Mouse (Mus musculus) heart, embryonic 12.5 days (tissue): ENCODE data around the gene Trpm5. TPM values are rescaled to one million over a fixed set of nuclear protein-coding genes. Genes with fewer than 3 reads are reported as not detected.
A peak's percentile ranks its signal among the peaks of the same experiment; 100 is the strongest.

Experiments used
- ATAC-seq: fragments of 200-750 bp; cut with Nextera tagmentation; 2 replicates; pipeline ENCODE4 v1.8.0; 2017; ENCODE audit warnings: moderate TSS enrichment, moderate library complexity; ENCODE audit not compliant: insufficient number of reproducible peaks, low FRiP score
- H3K27ac ChIP-seq: fragments of 300-500 bp; sonication (generic); 2 replicates; pipeline ENCODE4 v1.5.1; 2016; ENCODE audit warnings: mild to moderate bottlenecking, moderate library complexity; ENCODE audit not compliant: poor library complexity, severe bottlenecking
- H3K27me3 ChIP-seq: fragments of 300-500 bp; sonication (generic); replicated peaks from 2 replicates; pipeline ENCODE4 v1.6.1; 2016; ENCODE audit warnings: mild to moderate bottlenecking, moderate library complexity
- H3K36me3 ChIP-seq: fragments of 300-500 bp; sonication (generic); 2 replicates; pipeline ENCODE4 v1.6.1; 2016; ENCODE audit warnings: mild to moderate bottlenecking, moderate library complexity
- H3K4me1 ChIP-seq: fragments of 300-500 bp; sonication (generic); replicated peaks from 2 replicates; pipeline ENCODE4 v1.6.1; 2016; ENCODE audit warnings: mild to moderate bottlenecking
- H3K4me2 ChIP-seq: fragments of 300-500 bp; sonication (generic); 2 replicates; pipeline ENCODE4 v1.6.1; 2016; ENCODE audit warnings: mild to moderate bottlenecking, moderate library complexity
- H3K4me3 ChIP-seq: fragments of 300-500 bp; sonication (generic); 2 replicates; pipeline ENCODE4 v1.5.1; 2016; ENCODE audit warnings: mild to moderate bottlenecking
- H3K9ac ChIP-seq: fragments of 300-500 bp; sonication (generic); 2 replicates; pipeline ENCODE4 v1.6.1; 2016; ENCODE audit warnings: mild to moderate bottlenecking, moderate library complexity
- H3K9me3 ChIP-seq: fragments of 300-500 bp; sonication (generic); replicated peaks from 2 replicates; pipeline ENCODE4 v1.6.1; 2016; ENCODE audit warnings: mild to moderate bottlenecking, moderate library complexity
- WGBS: fragments of 180-500 bp; shearing (Covaris S2); methylation state at CpG from one replicate; pipeline ENCODE4 v1.1.7; 2016; 5-methylcytosine and 5-hydroxymethylcytosine counted together
- polyA plus RNA-seq: library from polyadenylated mRNA; unstranded; fragments of >200 nt; fragmentation: Nextera tagmentation; extraction: Ambion mirVana; gene quantifications from 2 replicates; pipeline ENCODE4 v1.2.1, GENCODE M21; 2016

Gene Trpm5
- polyA plus RNA-seq, 1 experiment from 2014 or later = 3.8 TPM

DNA sequence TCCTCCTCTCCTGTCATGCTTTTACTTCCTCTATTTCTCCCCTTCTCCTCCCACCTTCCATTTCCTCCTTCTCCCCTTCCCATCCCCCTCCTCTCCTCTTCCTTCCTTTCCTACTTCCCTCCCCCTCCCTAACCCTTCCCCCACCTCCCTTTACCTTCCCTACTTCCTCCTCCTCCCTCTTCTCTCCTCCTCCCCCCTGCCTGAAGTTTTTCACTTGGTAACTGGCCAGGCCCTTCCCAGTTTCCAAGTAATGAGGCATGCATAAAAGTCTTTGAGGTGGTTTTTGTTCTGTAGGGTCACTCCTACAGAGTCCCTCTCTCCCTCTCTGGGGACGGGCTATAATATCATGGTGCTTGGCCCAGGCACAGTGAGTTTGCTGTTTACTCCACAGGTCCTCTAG lies 25.0 kb upstream of the Trpm5 start:
- H3K4me3 ChIP-seq = no peak overlapping the region
- peaks cover 63% of the 10 kb centered on the region for H3K4me1 ChIP-seq
- no peaks in the 10 kb centered on the region for H3K27me3 ChIP-seq
- H3K36me3 ChIP-seq = no peaks in the 10 kb centered on the region
- no peak overlapping the region for H3K4me2 ChIP-seq
- H3K9ac ChIP-seq = no peak overlapping the region
- 31% methylated on average over 1 of the region's 1 CpGs for WGBS
- ATAC-seq = no peak
- no peaks in the 10 kb centered on the region for H3K9me3 ChIP-seq
- peak overlapping the region; percentile 72 for H3K27ac ChIP-seq

DNA sequence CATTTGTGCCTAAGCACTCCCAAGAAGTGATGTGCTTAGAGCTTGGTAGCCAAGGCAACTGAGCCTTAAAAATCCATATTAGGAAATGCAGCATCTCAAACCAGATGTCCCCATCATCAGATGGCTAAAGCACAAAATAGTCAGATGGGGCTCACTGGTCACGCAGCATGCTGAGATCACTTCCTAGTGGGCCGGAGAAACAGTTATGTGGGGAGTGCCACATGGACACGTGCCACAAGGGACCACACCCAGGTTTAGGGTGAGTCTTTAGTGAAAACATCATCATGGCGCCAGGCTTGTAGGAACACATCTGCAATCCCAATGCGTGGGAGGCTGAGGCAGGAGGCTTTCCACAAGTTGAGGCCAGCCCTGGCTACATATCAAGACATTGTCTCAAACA lies 22.1 kb upstream of the Trpm5 start:
- WGBS = 85% methylated on average over 5 of the region's 5 CpGs
- Histone ChIP-seq H3K4me3 (no peak overlapping the region), H3K4me1 (peaks cover 56% of the 10 kb centered on the region), H3K27ac (no peak overlapping the region), H3K27me3 (no peaks in the 10 kb centered on the region), H3K36me3 (no peaks in the 10 kb centered on the region), H3K9ac (no peak overlapping the region), H3K4me2 (no peak overlapping the region), H3K9me3 (no peaks in the 10 kb centered on the region)
- ATAC-seq = no peak

DNA sequence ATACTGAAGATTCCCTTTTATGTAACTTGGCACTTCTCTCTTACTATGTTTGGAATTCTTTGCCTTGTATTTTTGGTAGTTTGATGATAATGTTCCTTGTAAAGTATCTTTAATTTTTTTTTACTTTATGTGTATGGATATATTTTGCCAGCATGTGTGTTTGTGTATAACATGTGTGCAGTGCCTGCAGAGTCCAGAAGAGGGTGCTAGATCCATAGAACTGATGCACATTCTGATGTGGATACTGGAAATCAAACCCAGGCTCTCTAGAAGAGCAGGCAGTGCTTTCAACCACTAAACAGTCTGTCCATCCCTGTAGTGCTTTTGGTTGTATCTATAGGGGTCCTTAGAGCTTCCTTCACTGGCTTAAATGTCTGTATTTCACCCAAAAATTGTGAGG lies 20.3 kb upstream of the Trpm5 start:
- H3K4me1 ChIP-seq = peaks cover 56% of the 10 kb centered on the region
- no peak overlapping the region for H3K4me3 ChIP-seq
- no peaks in the 10 kb centered on the region for H3K9me3 ChIP-seq
- H3K4me2 ChIP-seq = no peak overlapping the region
- H3K9ac ChIP-seq = no peak overlapping the region
- no peaks in the 10 kb centered on the region for H3K36me3 ChIP-seq
- no peaks in the 10 kb centered on the region for H3K27me3 ChIP-seq
- ATAC-seq = no peak
- H3K27ac ChIP-seq = no peak overlapping the region

DNA sequence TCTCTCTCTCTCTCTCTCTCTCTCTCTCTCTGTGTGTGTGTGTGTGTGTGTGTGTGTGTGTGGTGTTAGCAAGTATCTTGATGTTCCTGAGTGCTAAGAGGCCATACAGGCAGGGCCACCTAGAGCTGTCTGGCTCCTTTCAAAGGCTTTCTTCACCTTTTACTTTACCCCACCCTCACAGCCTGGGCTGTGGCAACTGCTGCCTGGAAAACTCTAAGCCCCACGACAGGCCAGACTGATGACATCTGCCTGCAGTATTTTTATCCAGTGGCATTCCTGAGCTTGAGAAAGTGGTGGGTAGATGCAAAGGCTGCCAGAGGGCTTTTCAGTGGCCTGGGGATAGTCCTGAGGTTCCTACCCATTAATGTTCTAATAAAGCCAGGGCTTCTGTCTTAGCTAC lies 18.0 kb upstream of the Trpm5 start:
- H3K27ac ChIP-seq = peak overlapping the region; percentile 95
- ATAC-seq = peak; percentile 63
- H3K27me3 ChIP-seq = peaks cover 11% of the 10 kb centered on the region
- H3K36me3 ChIP-seq = no peaks in the 10 kb centered on the region
- 20% methylated on average over 1 of the region's 1 CpGs for WGBS
- H3K4me3 ChIP-seq = no peak overlapping the region
- H3K9me3 ChIP-seq = no peaks in the 10 kb centered on the region
- H3K9ac ChIP-seq = no peak overlapping the region
- H3K4me1 ChIP-seq = peaks cover 60% of the 10 kb centered on the region
- peak overlapping the region; percentile 20 for H3K4me2 ChIP-seq

DNA sequence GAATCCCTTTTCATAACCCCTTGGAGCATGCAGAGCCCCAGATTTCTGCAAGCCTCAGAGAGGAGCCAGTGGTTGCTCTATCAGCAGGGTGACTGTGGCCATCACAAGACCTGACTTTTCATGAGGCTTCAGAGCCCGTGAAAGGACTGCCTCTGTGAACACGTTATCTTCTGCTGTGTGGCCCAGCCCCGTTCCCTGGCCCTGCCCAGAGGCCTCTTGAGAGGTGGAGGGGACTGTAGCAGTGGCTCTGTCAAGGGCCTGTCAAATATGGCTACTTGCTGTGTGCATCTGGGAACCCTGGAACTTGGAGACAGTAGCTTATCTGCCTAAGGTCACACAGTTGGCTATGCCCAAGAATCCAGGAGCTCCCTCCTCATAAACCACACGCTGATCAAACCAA lies 17.3 kb upstream of the Trpm5 start:
- peaks cover 67% of the 10 kb centered on the region for H3K4me1 ChIP-seq
- 0 out of 2 replicates have a peak, but pooled peaks have one; percentile 53 for ATAC-seq
- no peak overlapping the region for H3K4me3 ChIP-seq
- no peak overlapping the region for H3K9ac ChIP-seq
- H3K36me3 ChIP-seq = no peaks in the 10 kb centered on the region
- H3K27ac ChIP-seq = peak overlapping the region; percentile 95
- WGBS = 26% methylated on average over 4 of the region's 4 CpGs
- H3K27me3 ChIP-seq = peaks cover 17% of the 10 kb centered on the region
- H3K9me3 ChIP-seq = no peaks in the 10 kb centered on the region
- H3K4me2 ChIP-seq = peak overlapping the region; percentile 20

DNA sequence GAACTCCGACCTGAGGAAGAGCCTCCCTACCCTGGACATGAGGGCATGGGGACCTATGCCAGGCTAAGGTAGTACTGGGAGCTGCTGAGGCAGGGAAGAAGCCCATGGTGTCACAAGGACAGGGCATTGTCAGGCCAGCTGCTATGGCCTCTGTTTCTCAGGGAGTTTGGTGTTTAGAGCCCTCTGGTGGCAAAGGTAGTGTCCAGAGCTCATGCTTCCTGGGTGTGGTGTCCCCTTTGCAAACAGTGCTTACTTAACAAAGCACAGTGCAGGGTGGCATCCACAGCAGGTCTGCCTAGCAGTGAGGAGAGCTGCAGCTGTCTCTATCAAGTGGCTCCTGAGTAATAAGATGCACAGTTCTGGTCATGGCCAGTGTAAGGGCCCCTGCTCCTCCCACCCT lies 16.4 kb upstream of the Trpm5 start:
- H3K27me3 ChIP-seq = peaks cover 26% of the 10 kb centered on the region
- H3K27ac ChIP-seq = peak overlapping the region; percentile 95
- 0 out of 2 replicates have a peak overlapping the region, but pooled peaks have one; percentile 0 for H3K9ac ChIP-seq
- ATAC-seq = no peak
- no peak overlapping the region for H3K4me3 ChIP-seq
- H3K4me2 ChIP-seq = peak overlapping the region; percentile 20
- 52% methylated on average over 1 of the region's 1 CpGs for WGBS
- H3K9me3 ChIP-seq = no peaks in the 10 kb centered on the region
- no peaks in the 10 kb centered on the region for H3K36me3 ChIP-seq
- peaks cover 74% of the 10 kb centered on the region for H3K4me1 ChIP-seq

DNA sequence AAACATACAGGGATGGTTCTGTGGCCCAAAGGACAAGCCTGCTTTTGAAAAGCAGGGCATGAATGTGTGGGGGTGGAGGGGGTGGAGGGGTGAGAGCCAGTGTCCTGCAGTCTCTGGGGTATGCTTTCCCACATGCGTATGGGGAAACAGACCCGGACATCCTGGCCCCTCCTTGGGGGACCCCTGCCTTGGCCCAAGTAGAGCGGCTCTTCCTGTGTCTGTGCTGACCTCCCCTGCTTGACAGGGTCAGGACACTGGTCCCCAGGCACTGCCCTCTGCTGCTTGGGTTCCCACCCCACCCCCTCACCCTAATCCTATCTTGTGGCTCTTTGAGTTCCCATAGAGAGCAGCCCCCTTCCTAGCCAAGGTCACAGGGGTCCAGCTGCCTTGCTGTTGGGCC lies 15.3 kb upstream of the Trpm5 start:
- whole genome bisulfite sequencing = 54% methylated on average over 3 of the region's 3 CpGs
- Histone ChIP-seq H3K4me3 (no peak overlapping the region), H3K27me3 (peaks cover 37% of the 10 kb centered on the region), H3K9ac (peak overlapping the region; percentile 57; the same call in 1 of the 2 replicates), H3K9me3 (no peaks in the 10 kb centered on the region), H3K4me2 (peak overlapping the region; percentile 94), H3K27ac (peak overlapping the region; percentile 95), H3K4me1 (peaks cover 74% of the 10 kb centered on the region), H3K36me3 (no peaks in the 10 kb centered on the region)
- ATAC-seq = no peak

DNA sequence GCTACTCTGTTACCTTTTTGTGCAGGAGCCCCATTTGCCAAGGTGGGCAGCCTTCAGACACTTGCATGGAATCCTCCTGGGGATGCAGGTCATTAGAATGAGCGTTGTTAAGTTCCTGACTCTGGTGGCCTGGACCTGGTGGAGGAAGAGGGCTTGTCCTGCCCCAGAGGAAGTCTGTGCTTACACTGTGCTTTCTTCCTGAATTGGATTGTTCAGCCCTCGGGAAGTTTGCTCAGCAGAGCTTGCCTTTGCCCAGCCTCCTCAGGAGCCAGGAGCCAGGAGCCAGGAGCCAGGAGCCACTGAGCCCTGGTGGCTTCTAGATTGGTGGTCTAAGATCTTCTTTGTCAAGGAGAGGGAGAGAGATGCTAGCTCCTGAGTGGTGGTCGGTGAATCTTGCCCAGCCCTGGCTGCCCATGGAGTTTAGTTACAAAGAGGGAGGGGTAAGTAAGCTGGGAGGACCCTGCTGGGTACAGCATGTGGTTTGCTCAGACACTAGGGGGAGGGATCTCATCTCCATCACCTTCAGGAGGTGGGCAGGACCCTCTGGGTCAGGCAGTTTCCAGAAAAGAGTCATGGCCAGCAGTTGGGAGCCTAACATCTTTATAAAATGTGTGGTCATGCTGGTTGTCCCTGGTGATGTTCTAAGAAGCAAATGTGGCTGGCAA lies 14.7 kb upstream of the Trpm5 start:
- Histone ChIP-seq H3K36me3 (no peaks in the 10 kb centered on the region), H3K27ac (peak overlapping the region; percentile 48), H3K9me3 (no peaks in the 10 kb centered on the region), H3K4me3 (peak overlapping the region; percentile 8; the same call in 1 of the 2 replicates), H3K9ac (peak overlapping the region; percentile 80), H3K4me2 (peak overlapping the region; percentile 94), H3K27me3 (peaks cover 42% of the 10 kb centered on the region), H3K4me1 (peaks cover 74% of the 10 kb centered on the region)
- no peak for ATAC-seq
- WGBS = 18% methylated on average over 3 of the region's 3 CpGs

DNA sequence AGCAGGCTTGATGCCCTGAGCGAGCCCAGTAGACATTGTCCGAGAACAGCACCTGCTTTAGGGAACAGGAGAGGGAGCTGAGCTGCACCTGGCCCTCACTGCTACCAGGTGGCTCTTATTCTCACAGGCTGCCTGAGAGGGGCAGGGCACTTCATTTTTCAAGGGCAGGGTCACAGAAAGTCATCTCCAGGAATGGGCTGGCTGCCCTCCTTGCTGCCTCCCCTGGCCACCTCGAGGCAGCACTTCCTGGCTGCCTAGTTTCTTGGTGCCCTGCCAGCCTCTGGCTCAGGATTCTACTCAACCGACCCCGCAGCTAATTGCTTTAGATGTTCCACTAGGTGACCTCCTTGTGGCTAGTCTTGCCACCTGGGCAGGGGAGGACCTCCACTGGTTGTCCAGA lies 13.8 kb upstream of the Trpm5 start:
- Histone ChIP-seq H3K27me3 (peaks cover 42% of the 10 kb centered on the region), H3K36me3 (no peaks in the 10 kb centered on the region), H3K4me2 (peak overlapping the region; percentile 94), H3K4me3 (peak overlapping the region; percentile 62), H3K9me3 (no peaks in the 10 kb centered on the region), H3K27ac (peak overlapping the region; percentile 48), H3K9ac (peak overlapping the region; percentile 80), H3K4me1 (peaks cover 70% of the 10 kb centered on the region)
- WGBS = 40% methylated on average over 5 of the region's 5 CpGs
- no peak for ATAC-seq

DNA sequence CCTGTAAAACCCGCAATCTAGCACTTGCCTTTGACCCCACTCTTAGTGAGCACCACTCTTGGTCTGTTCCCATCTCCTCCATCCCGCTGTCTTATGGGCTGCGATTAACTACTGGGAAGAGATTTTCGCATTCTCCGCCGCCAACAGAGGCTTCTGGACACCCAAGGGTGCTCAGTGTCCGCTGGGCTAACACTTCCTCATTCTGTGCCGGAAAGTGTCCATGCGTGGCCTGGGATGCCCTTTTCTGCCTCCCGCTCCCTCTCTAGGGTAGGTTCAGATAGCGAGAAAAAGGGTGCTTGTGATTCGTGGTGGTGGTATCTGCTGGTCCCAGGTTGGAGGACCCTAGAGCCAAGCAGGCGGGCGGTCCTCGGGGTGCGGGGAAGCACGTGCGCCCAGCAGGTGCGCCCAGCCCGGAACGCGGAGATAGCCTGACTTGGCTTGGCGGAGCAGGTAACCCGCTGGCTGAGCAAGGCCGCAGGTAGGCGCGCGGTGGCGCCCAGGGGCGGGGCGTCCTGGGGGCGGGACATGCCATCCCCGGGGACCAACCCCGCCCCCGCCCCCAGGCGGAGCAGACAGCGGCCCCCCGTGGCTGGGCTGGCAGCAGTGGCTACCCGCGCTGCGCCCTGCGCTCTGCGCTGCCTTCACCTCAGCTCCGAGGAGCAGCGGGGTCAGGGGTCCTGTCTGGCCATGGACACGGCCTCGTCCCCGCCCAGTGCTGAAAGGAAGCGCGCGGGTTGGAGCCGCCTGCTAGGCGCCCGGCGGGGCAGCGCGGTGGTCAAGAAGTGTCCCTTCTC lies 12.4 kb upstream of the Trpm5 start:
- Histone ChIP-seq H3K9me3 (no peaks in the 10 kb centered on the region), H3K27me3 (peaks cover 42% of the 10 kb centered on the region), H3K36me3 (no peaks in the 10 kb centered on the region), H3K27ac (no peak overlapping the region), H3K4me3 (peak overlapping the region; percentile 62), H3K4me2 (peak overlapping the region; percentile 94), H3K4me1 (peaks cover 57% of the 10 kb centered on the region), H3K9ac (peak overlapping the region; percentile 80)
- peak; percentile 58 for ATAC-seq
- 5% methylated on average over 57 of the region's 57 CpGs for WGBS

DNA sequence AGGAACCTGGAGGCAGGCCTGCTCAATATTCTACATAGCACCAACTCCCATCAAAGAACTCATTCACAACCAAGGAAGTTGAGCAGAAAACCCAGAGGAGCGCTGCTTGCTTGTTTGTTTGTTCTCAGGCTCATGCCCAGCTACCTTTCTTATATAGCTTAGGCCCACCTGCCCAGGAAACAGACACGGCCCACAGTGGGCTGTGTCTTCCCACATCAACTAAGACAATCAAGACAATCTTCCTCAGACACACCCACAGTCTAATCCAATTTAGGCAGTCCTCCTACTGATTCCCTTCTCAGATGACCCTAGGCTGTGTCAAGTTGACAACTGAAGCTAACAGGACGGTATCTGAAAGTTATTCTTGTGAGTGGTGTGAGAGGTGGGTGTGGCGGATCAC lies 11.6 kb upstream of the Trpm5 start, which contains the start of gene Kcnq1:
Kcnq1 (plus strand) TSS at position 301 of the 400 bp plus-strand sequence.
- ATAC-seq = no peak
- Histone ChIP-seq H3K4me3 (peak within 1 kb of the TSS; percentile 62), H3K27me3 (peaks cover 42% of the 10 kb centered on the region), H3K27ac (no peak within 1 kb of the TSS), H3K9me3 (no peaks in the 10 kb centered on the region), H3K4me1 (peaks cover 49% of the 10 kb centered on the region), H3K36me3 (no peaks in the 10 kb centered on the region), H3K4me2 (peak within 1 kb of the TSS; percentile 94), H3K9ac (peak within 1 kb of the TSS; percentile 80)
- WGBS = 66% methylated on average over 4 of the region's 4 CpGs
